Mouse (Mus musculus) forebrain, embryonic 15.5 days (tissue): ENCODE data around the gene Hist1h3a. TPM values are rescaled to one million over a fixed set of nuclear protein-coding genes. Genes with fewer than 3 reads are reported as not detected.
"Not testable (repeated sequence)": the region's sequence is repeated elsewhere in the genome, so short reads cannot be mapped to it uniquely, and the experiment has no call there.

Source experiments
- ATAC-seq: fragments of 200-750 bp; cut with Nextera tagmentation; replicated peaks from 2 replicates; pipeline ENCODE4 v1.8.0; 2017; ENCODE audit warnings: mild to moderate bottlenecking, moderate TSS enrichment, moderate library complexity
- H3K27ac ChIP-seq: fragments of 300-500 bp; sonication (generic); replicated peaks from 2 replicates; pipeline ENCODE4 v1.5.1; 2015; ENCODE audit warnings: mild to moderate bottlenecking, inconsistent platforms
- H3K27me3 ChIP-seq: fragments of 300-500 bp; sonication (generic); 2 replicates; pipeline ENCODE4 v1.6.1; 2015; ENCODE audit warnings: inconsistent platforms
- H3K36me3 ChIP-seq: fragments of 300-500 bp; sonication (generic); 2 replicates; pipeline ENCODE4 v1.6.1; 2015; ENCODE audit warnings: mild to moderate bottlenecking, inconsistent platforms
- H3K4me1 ChIP-seq: fragments of 300-500 bp; sonication (generic); 2 replicates; pipeline ENCODE4 v1.6.1; 2015; ENCODE audit warnings: inconsistent platforms
- H3K4me2 ChIP-seq: fragments of 300-500 bp; sonication (generic); replicated peaks from 2 replicates; pipeline ENCODE4 v1.6.1; 2015; ENCODE audit warnings: mild to moderate bottlenecking, inconsistent platforms
- H3K4me3 ChIP-seq: fragments of 300-500 bp; sonication (generic); 2 replicates; pipeline ENCODE4 v1.5.1; 2015; ENCODE audit warnings: mild to moderate bottlenecking, inconsistent platforms
- H3K9ac ChIP-seq: fragments of 300-500 bp; sonication (generic); replicated peaks from 2 replicates; pipeline ENCODE4 v1.6.1; 2015; ENCODE audit warnings: mild to moderate bottlenecking, inconsistent platforms
- H3K9me3 ChIP-seq: fragments of 300-500 bp; sonication (generic); 2 replicates; pipeline ENCODE4 v1.6.1; 2016; ENCODE audit warnings: inconsistent platforms
- WGBS: fragments of 180-500 bp; shearing (Covaris S2); methylation state at CpG from one replicate; pipeline ENCODE4 v1.1.7; 2015; ENCODE audit warnings: mixed read lengths; 5-methylcytosine and 5-hydroxymethylcytosine counted together
- polyA plus RNA-seq: library from polyadenylated mRNA; unstranded; fragments of >200 nt; fragmentation: Nextera tagmentation; extraction: Ambion mirVana; gene quantifications from 2 replicates; pipeline ENCODE4 v1.2.1, GENCODE M21; 2015

The Hist1h3a gene
- polyA plus RNA-seq, 1 experiment from 2014 or later: 2.7 TPM

DNA sequence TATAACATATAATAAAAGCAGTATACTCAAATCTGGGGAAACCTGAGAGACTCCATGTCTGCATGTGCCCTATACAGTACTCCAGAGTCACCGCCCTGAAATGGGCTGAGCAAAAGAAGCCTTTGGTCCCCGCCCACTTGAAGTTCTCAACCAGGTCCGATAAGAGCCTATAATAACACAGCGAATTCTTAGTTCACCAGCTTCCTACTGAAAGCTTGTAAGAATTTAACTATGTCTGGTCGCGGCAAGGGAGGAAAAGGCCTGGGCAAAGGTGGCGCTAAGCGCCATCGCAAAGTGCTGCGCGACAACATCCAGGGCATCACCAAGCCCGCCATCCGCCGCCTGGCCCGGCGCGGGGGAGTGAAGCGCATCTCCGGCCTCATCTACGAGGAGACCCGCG is 5.4 kb downstream of the Hist1h3a start, which contains the start of gene Hist1h4b:
TSS of gene Hist1h4b (plus strand) at position 224 of the 400 bp plus-strand sequence.
- H3K36me3 ChIP-seq: no peaks in the 10 kb centered on the region
- peak within 1 kb of the TSS; percentile 48 for H3K9ac ChIP-seq
- H3K4me1 ChIP-seq: peaks cover 36% of the 10 kb centered on the region
- no peaks in the 10 kb centered on the region for H3K9me3 ChIP-seq
- peak within 1 kb of the TSS; percentile 42 for H3K4me3 ChIP-seq
- peak within 1 kb of the TSS; percentile 90 for H3K27ac ChIP-seq
- WGBS: under 1% methylated on average over 19 of the region's 22 CpGs
- H3K27me3 ChIP-seq: no peaks in the 10 kb centered on the region
- ATAC-seq: peak; percentile 77
- H3K4me2 ChIP-seq: peak within 1 kb of the TSS; percentile 63

DNA sequence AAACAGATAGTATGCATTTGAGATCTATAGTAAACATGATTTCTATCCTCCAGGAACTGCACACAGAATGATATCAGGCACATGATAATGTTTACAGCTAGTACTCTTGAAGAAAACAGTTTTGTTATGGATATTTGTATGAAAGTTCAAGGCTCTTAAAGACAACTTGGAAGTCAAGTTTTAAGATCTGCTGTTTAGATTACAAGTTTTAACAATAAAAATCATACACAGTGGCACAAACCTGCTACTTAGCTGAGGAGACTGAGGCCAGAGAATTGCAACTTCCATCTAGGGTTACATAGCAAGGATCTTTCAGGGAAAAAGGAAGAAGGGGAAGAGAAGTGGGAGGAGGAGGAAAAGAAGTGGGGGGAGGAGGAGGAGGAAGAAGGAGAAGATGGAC is 7.2 kb downstream of the Hist1h3a start:
- no peak overlapping the region for H3K4me2 ChIP-seq
- no peak for ATAC-seq

DNA sequence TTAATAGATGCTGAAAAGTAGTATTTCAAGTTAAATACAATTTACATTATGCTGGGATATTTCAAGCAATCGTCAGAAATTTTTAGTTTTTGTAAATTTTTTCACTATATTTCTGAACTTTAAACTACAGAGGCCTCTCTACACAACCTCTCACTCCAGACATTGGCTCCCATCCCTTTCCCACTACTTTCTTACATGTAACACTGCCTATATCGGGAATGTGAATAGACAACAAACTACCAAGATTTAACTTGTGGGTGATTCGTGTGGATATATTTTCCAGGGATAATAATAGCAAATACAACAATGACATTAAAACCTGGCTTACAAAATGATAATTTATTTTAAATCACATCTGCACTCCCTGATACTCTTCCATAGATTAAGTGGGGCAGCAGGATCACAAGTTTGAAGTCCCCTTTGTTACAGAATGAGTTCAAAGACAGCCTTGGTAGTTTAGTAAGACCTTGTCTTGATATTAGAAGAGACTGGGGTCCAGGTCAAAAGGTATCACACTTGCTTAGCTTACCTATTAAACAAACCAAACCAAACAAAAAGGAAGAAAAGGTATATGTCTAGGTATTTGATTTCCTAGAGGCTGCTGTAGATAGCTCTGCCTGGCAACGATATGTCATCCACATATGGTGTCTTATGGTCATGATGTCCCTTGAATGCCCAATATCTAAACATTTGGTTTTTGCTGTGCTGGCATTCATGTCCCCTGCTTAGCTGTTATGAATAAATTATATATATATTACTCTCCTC is 8.7 kb downstream of the Hist1h3a start:
- H3K27ac ChIP-seq: peak overlapping the region; percentile 38
- H3K4me1 ChIP-seq: peaks cover 27% of the 10 kb centered on the region
- H3K27me3 ChIP-seq: no peaks in the 10 kb centered on the region
- no peaks in the 10 kb centered on the region for H3K9me3 ChIP-seq
- no peak overlapping the region for H3K4me3 ChIP-seq
- 50% methylated on average over 4 of the region's 4 CpGs for WGBS
- peak overlapping the region; percentile 34 for H3K4me2 ChIP-seq
- ATAC-seq: no peak
- H3K36me3 ChIP-seq: no peaks in the 10 kb centered on the region
- H3K9ac ChIP-seq: no peak overlapping the region

More for the DNA sequence above, 7.2 kb downstream of the Hist1h3a start:
- Histone ChIP-seq H3K27me3 (no peaks in the 10 kb centered on the region), H3K9ac (no peak overlapping the region), H3K36me3 (no peaks in the 10 kb centered on the region), H3K4me1 (peaks cover 30% of the 10 kb centered on the region), H3K27ac (no peak overlapping the region), H3K9me3 (no peaks in the 10 kb centered on the region), H3K4me3 (no peak overlapping the region)

DNA sequence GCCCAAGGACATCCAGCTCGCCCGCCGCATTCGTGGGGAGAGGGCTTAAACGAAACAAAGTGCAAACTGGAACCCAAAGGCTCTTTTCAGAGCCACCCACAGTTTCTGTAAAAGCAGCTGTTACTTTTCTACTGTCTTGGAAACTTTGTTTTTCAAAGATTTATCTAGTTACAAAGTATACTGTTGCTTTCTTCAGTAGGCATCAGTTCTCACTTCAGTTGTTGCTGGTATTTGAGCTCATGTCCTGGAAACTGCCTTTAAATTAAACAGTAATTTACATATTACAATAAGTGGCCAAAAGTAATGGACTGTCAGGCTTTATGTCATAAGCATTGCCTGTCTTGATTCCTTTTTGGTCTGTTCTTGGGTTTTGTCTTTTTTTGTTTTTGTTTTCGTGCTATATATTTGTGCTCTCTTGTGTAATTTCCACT is 9.4 kb downstream of the Hist1h3a start:
- ATAC-seq: no peak
- Histone ChIP-seq H3K4me3 (peak overlapping the region; percentile 32), H3K4me2 (peak overlapping the region; percentile 34), H3K9ac (peak overlapping the region; percentile 40), H3K36me3 (no peaks in the 10 kb centered on the region), H3K27ac (peak overlapping the region; percentile 59), H3K4me1 (peaks cover 30% of the 10 kb centered on the region), H3K9me3 (no peaks in the 10 kb centered on the region), H3K27me3 (no peaks in the 10 kb centered on the region)
- WGBS: 3% methylated on average over 6 of the region's 6 CpGs

DNA sequence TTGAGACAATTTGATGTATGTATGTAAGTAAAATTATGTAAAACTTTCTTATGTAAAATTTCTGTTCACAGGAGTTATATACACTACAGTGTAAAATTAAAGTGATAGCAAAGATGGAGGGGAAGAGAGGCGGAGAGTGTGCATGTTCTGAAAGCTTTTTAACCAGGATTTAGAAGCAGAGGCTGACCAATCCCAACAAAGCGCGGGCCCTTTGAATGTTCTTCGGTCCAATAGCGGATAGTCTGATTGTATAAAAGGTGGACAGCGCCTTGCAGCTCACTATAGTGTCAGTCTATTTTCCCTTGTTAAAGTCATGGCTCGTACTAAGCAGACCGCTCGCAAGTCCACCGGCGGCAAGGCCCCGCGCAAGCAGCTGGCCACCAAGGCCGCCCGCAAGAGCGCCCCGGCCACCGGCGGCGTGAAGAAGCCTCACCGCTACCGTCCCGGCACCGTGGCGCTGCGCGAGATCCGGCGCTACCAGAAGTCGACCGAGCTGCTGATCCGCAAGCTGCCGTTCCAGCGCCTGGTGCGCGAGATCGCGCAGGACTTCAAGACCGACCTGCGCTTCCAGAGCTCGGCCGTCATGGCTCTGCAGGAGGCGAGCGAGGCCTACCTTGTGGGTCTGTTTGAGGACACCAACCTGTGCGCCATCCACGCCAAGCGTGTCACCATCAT is 10.0 kb downstream of the Hist1h3a start, which contains the start of gene Hist1h3b:
TSS of gene Hist1h3b (plus strand) at position 201 of the 675 bp plus-strand sequence.
- peak; percentile 85 for ATAC-seq
- not testable (repeated sequence) for H3K9me3 ChIP-seq, H3K27me3 ChIP-seq, H3K36me3 ChIP-seq
- WGBS: under 1% methylated on average over 21 of the region's 47 CpGs
- Histone ChIP-seq H3K4me1 (peaks cover 31% of the 10 kb centered on the region), H3K4me2 (peak within 1 kb of the TSS; percentile 77), H3K4me3 (peak within 1 kb of the TSS; percentile 51), H3K9ac (peak within 1 kb of the TSS; percentile 52), H3K27ac (peak within 1 kb of the TSS; percentile 97)

DNA sequence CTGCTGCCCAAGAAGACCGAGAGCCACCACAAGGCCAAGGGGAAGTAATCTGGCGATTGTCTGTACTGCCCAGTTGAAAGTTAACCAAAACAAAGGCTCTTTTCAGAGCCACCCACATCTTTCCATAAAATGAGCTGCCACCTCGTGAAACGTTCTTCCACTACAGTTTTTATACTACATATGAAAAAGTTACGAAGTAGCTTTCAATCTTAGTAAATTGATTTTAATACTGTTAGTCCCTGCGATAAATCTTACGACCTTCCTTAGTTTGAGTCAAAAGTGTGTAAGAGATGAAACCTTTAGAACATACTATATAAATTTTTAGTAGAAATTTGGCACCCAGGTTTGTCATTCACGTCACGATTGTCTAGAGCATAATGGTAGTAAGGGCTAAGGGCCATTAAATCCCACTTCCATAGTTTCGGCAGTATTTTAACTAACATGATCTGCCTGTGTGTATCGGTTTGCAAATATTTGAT is 10.7 kb downstream of the Hist1h3a start:
- Histone ChIP-seq H3K9ac (peak overlapping the region; percentile 52), H3K4me1 (peaks cover 33% of the 10 kb centered on the region), H3K4me2 (peak overlapping the region; percentile 77), H3K36me3 (no peaks in the 10 kb centered on the region), H3K27me3 (no peaks in the 10 kb centered on the region), H3K27ac (peak overlapping the region; percentile 97), H3K4me3 (peak overlapping the region; percentile 51), H3K9me3 (no peaks in the 10 kb centered on the region)
- no peak for ATAC-seq
- under 1% methylated on average over 11 of the region's 11 CpGs for WGBS

DNA sequence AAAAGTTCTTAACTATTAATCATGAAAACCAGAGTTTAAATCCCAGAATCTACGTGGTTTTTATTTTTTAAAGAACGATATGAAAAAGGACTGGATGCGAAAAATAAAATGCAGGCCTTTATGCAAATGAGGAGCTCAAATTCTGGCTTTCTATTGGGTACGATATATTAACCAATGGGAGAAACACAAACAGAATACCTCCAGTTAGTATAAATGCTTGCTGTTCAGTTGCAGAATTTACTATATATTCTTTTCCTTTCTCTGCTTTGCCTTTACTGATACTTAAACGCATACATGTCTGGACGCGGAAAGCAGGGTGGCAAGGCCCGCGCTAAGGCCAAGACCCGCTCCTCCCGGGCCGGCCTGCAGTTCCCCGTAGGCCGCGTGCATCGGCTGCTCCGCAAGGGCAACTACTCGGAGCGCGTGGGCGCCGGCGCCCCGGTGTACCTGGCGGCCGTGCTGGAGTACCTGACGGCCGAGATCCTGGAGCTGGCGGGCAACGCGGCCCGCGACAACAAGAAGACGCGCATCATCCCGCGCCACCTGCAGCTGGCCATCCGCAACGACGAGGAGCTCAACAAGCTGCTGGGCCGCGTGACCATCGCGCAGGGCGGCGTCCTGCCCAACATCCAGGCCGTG is 11.2 kb downstream of the Hist1h3a start, which contains the start of gene Hist1h2ab:
TSS of gene Hist1h2ab (plus strand) at position 288 of the 639 bp plus-strand sequence.
- H3K27ac ChIP-seq: peak within 1 kb of the TSS; percentile 97

DNA sequence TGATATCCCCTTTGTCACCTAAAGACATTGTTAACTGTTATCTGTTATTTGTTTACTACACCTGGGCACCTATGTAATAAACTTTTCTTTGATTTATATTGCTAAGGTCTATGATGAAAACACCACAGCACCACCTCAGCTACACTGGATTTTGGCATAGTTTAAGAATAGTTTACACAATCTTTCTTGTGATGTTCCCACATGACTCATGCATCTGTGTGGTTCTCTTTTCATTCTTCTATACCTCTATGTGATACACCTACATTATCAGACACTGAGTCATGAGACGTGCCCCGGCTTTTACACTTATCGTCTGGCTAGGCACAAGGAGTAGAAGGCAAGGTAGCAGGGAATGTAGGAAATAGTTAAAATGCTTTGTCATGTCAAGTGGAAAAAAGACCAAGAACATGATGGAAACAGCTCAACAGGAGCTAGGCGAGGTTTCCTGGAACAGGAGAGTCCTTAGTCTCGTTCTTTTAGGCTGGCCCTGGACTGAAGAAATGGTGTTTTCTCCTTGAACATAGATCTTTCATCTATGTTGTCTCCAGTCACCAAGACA is 12.5 kb downstream of the Hist1h3a start:
- Histone ChIP-seq H3K27ac (peak overlapping the region; percentile 82), H3K9me3 (no peaks in the 10 kb centered on the region), H3K27me3 (no peaks in the 10 kb centered on the region), H3K4me3 (no peak overlapping the region), H3K4me1 (peaks cover 35% of the 10 kb centered on the region), H3K36me3 (no peaks in the 10 kb centered on the region), H3K4me2 (no peak overlapping the region), H3K9ac (no peak overlapping the region)
- 91% methylated on average over 5 of the region's 5 CpGs for WGBS
- no peak for ATAC-seq

More for the DNA sequence above, 11.2 kb downstream of the Hist1h3a start, which contains the start of gene Hist1h2ab:
- WGBS: under 1% methylated on average over 34 of the region's 47 CpGs
- not testable (repeated sequence) for H3K36me3 ChIP-seq, H3K9me3 ChIP-seq, H3K27me3 ChIP-seq
- Histone ChIP-seq H3K9ac (peak within 1 kb of the TSS; percentile 52), H3K4me1 (peaks cover 33% of the 10 kb centered on the region), H3K4me2 (peak within 1 kb of the TSS; percentile 77), H3K4me3 (peak within 1 kb of the TSS; percentile 51)
- ATAC-seq: peak; percentile 62

DNA sequence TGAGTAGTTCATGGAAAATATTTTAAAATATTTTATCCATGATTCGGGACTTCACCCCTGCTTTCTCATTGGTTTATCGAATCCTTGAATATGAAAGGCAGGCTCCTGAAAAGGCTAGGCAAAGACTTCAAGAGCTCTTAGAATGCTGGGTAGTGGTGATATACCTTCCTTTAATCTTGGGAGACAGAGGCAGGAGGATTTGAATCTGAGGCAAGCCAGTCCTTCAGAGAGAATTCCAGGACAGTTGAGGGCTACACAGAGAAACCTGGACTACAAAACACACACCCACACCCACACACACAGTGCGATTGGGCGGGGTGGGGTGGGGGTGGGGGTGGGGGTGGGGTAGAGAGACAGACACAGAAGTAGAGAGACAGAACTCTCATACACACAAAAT is 14.3 kb downstream of the Hist1h3a start:
- Histone ChIP-seq H3K27ac (peak overlapping the region; percentile 99), H3K9ac (no peak overlapping the region), H3K9me3 (no peaks in the 10 kb centered on the region), H3K36me3 (no peaks in the 10 kb centered on the region), H3K4me2 (peak overlapping the region; percentile 80; the same call in 1 of the 2 replicates), H3K4me3 (no peak overlapping the region), H3K27me3 (no peaks in the 10 kb centered on the region), H3K4me1 (peaks cover 38% of the 10 kb centered on the region)
- WGBS: 5% methylated on average over 4 of the region's 4 CpGs
- ATAC-seq: no peak

DNA sequence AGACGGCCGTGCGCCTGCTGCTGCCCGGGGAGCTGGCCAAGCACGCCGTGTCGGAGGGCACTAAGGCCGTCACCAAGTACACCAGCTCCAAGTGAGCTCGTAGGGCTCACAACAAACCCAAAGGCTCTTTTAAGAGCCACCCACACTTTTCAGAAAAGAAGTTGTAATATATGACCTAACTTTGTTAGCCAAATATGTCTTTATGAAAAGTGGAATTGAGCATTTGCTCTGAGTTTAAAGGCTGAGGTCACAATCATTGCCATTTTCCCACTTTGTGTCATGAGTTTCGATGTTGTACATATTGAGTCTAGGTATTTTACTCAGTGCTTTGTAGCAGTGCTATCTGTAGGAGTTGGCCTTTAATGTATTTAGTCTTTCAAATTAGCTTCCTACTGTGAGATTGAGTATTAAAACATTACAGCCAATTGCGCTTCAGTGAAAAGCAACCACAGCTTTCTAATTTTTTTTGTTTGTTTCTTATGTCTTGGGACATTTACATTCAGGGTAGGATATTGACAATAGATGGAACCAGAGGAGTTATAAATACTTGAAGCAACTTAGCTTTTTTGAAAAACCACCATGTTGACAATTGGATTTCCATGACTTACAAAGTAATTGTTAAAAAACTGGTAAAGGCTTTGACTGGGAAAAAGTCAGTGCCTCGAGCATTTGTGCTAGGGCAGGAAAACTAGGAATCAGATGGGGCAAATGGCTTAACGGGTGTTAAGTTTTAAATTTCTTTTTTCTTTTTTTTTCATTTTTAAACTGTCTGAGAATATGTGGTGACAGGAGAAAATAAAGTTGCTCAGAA is 14.9 kb downstream of the Hist1h3a start:
- peak; percentile 13 for ATAC-seq
- Histone ChIP-seq H3K9ac (peak overlapping the region; percentile 47), H3K4me1 (peaks cover 34% of the 10 kb centered on the region), H3K4me2 (peak overlapping the region; percentile 80), H3K4me3 (peak overlapping the region; percentile 51), H3K9me3 (no peaks in the 10 kb centered on the region), H3K27ac (peak overlapping the region; percentile 99), H3K36me3 (no peaks in the 10 kb centered on the region), H3K27me3 (no peaks in the 10 kb centered on the region)
- 1% methylated on average over 13 of the region's 13 CpGs for WGBS
